Mouse (Mus musculus): ENCODE data around the gene Bcas1. TPM values are rescaled to one million over a fixed set of nuclear protein-coding genes. Genes with fewer than 3 reads are reported as not detected.

The Bcas1 gene
- total and polyA plus RNA-seq, 3 experiments, result 0.55 TPM; not detected in 2

GRCm38 (mm10) chr2:170308033-170308820 is 119.4 kb downstream of the Bcas1 start:
- Histone ChIP-seq H3K9me3 (replicated peaks) (peaks cover 36% of the 10 kb centered on the region), H3K4me3 (ENCODE audit: low read depth, low read length) (no peak overlapping the region), H3K36me3 (replicated peaks) (no peaks in the 10 kb centered on the region), H3K27me3 (ENCODE audit: insufficient read depth, low read length) (no peaks in the 10 kb centered on the region), H3K4me1 (ENCODE audit: insufficient read depth, low read depth, low read length) (no peaks in the 10 kb centered on the region)
- TF ChIP-seq CTCF (IDR thresholded peaks at IDR 0.05; ENCODE audit: low read depth, low read length) (no peak), POLR2AphosphoS5 (IDR thresholded peaks at IDR 0.05; ENCODE audit: insufficient replicate concordance, low read depth, low read length) (no peak), GATA1 (IDR thresholded peaks at IDR 0.05; ENCODE audit: borderline replicate concordance, low read length) (no peak), GATA2 (IDR thresholded peaks at IDR 0.05; ENCODE audit: borderline replicate concordance, low read depth, low read length) (no peak), TAL1 (conservative IDR thresholded peaks at IDR 0.05; ENCODE audit: low read depth, low read length) (no peak)
- no peak for ATAC-seq (ENCODE audit: extremely low read depth, insufficient number of reproducible peaks, low FRiP score, poor library complexity, severe bottlenecking)
- DNase-seq (ENCODE audit: low spot score), result no peak

GRCm38 (mm10) chr2:170307589-170308021 is 120.0 kb downstream of the Bcas1 start:
- Histone ChIP-seq H3K4me1 (ENCODE audit: insufficient read depth, low read depth, low read length) (no peaks in the 10 kb centered on the region), H3K36me3 (replicated peaks) (no peaks in the 10 kb centered on the region), H3K4me3 (ENCODE audit: low read depth, low read length) (no peak overlapping the region), H3K27me3 (ENCODE audit: insufficient read depth, low read length) (no peaks in the 10 kb centered on the region), H3K9me3 (replicated peaks) (peaks cover 38% of the 10 kb centered on the region)
- ATAC-seq (ENCODE audit: extremely low read depth, insufficient number of reproducible peaks, low FRiP score, poor library complexity, severe bottlenecking) (no peak), DNase-seq (ENCODE audit: low spot score) (no peak)
- TF ChIP-seq CTCF (IDR thresholded peaks at IDR 0.05; ENCODE audit: low read depth, low read length) (no peak), POLR2AphosphoS5 (IDR thresholded peaks at IDR 0.05; ENCODE audit: insufficient replicate concordance, low read depth, low read length) (no peak), GATA2 (IDR thresholded peaks at IDR 0.05; ENCODE audit: borderline replicate concordance, low read depth, low read length) (no peak), GATA1 (IDR thresholded peaks at IDR 0.05; ENCODE audit: borderline replicate concordance, low read length) (no peak), TAL1 (conservative IDR thresholded peaks at IDR 0.05; ENCODE audit: low read depth, low read length) (no peak)

DNA sequence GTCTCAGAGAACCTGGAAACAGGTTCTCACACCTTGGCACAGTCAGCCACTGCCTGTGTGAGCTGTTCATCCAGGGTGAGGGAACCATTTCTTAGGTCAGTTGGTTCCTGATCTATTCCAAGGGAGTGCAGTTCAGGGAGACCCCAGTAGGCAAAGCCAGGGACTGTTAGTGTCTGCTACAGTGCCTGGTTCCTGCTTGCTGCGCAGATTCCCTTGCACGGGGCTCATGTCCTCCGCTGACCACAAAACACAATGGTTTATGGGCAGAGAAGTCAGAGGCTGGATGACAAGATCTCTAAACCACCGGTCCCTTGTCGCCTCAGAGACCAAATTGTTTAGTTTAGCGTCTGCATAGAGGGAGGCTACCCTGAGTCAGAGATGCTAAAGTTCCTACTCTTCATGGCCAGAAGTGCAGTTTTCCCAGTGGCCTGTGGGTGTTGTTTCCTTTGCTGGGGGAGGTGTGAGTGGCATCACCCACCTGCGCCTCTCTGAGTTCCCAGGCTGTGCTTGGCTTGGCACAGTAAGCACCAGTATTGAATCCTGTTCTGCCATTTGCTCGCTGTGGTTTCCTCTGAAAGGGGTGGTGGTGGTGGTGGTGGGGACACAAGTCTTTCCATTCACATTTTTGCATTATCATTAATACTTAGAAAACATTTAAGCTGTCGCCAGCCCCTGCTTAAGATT is 120.9 kb downstream of the Bcas1 start:
- H3K27me3 ChIP-seq (ENCODE audit: insufficient read depth, low read length), result no peaks in the 10 kb centered on the region
- H3K36me3 ChIP-seq (replicated peaks), result no peaks in the 10 kb centered on the region
- TF ChIP-seq GATA2 (IDR thresholded peaks at IDR 0.05; ENCODE audit: borderline replicate concordance, low read depth, low read length) (no peak), CTCF (IDR thresholded peaks at IDR 0.05; ENCODE audit: low read depth, low read length) (no peak), GATA1 (IDR thresholded peaks at IDR 0.05; ENCODE audit: borderline replicate concordance, low read length) (no peak), TAL1 (conservative IDR thresholded peaks at IDR 0.05; ENCODE audit: low read depth, low read length) (no peak), POLR2AphosphoS5 (IDR thresholded peaks at IDR 0.05; ENCODE audit: insufficient replicate concordance, low read depth, low read length) (no peak)
- H3K4me3 ChIP-seq (ENCODE audit: low read depth, low read length), result no peak overlapping the region
- ATAC-seq (ENCODE audit: extremely low read depth, insufficient number of reproducible peaks, low FRiP score, poor library complexity, severe bottlenecking) (no peak), DNase-seq (ENCODE audit: low spot score) (no peak)
- H3K4me1 ChIP-seq (ENCODE audit: insufficient read depth, low read depth, low read length), result no peaks in the 10 kb centered on the region
- H3K9me3 ChIP-seq (replicated peaks), result peaks cover 35% of the 10 kb centered on the region

- no peak for ATAC-seq (ENCODE audit: extremely low read depth, insufficient number of reproducible peaks, low FRiP score, poor library complexity, severe bottlenecking)
- TF ChIP-seq CTCF (IDR thresholded peaks at IDR 0.05; ENCODE audit: low read depth, low read length) (no peak), POLR2AphosphoS5 (IDR thresholded peaks at IDR 0.05; ENCODE audit: insufficient replicate concordance, low read depth, low read length) (no peak), TAL1 (conservative IDR thresholded peaks at IDR 0.05; ENCODE audit: low read depth, low read length) (no peak), GATA1 (IDR thresholded peaks at IDR 0.05; ENCODE audit: borderline replicate concordance, low read length) (no peak), GATA2 (IDR thresholded peaks at IDR 0.05; ENCODE audit: borderline replicate concordance, low read depth, low read length) (no peak)
Measured at GRCm38 (mm10) chr2:170304766-170305165, 122.9 kb downstream of the Bcas1 start.

GRCm38 (mm10) chr2:170303595-170303994 is 124.0 kb downstream of the Bcas1 start:
- ATAC-seq (ENCODE audit: extremely low read depth, insufficient number of reproducible peaks, low FRiP score, poor library complexity, severe bottlenecking) (no peak), DNase-seq (ENCODE audit: low spot score) (no peak)
- H3K4me1 ChIP-seq (ENCODE audit: insufficient read depth, low read depth, low read length), result no peaks in the 10 kb centered on the region
- H3K27me3 ChIP-seq (ENCODE audit: insufficient read depth, low read length), result no peaks in the 10 kb centered on the region
- TF ChIP-seq POLR2AphosphoS5 (IDR thresholded peaks at IDR 0.05; ENCODE audit: insufficient replicate concordance, low read depth, low read length), result no peak
- no peak for TF ChIP-seq CTCF (IDR thresholded peaks at IDR 0.05; ENCODE audit: low read depth, low read length)
- TF ChIP-seq GATA1 (IDR thresholded peaks at IDR 0.05; ENCODE audit: borderline replicate concordance, low read length), result no peak
- no peak for TF ChIP-seq TAL1 (conservative IDR thresholded peaks at IDR 0.05; ENCODE audit: low read depth, low read length)
- TF ChIP-seq GATA2 (IDR thresholded peaks at IDR 0.05; ENCODE audit: borderline replicate concordance, low read depth, low read length), result no peak
- no peaks in the 10 kb centered on the region for H3K36me3 ChIP-seq (replicated peaks)
- H3K9me3 ChIP-seq (replicated peaks), result peaks cover 22% of the 10 kb centered on the region
- H3K4me3 ChIP-seq (ENCODE audit: low read depth, low read length), result no peak overlapping the region

More at GRCm38 (mm10) chr2:170304766-170305165, 122.9 kb downstream of the Bcas1 start:
- Histone ChIP-seq H3K27me3 (ENCODE audit: insufficient read depth, low read length) (no peaks in the 10 kb centered on the region), H3K9me3 (replicated peaks) (peaks cover 25% of the 10 kb centered on the region), H3K4me1 (ENCODE audit: insufficient read depth, low read depth, low read length) (no peaks in the 10 kb centered on the region), H3K36me3 (replicated peaks) (no peaks in the 10 kb centered on the region), H3K4me3 (ENCODE audit: low read depth, low read length) (no peak overlapping the region)
- no peak for DNase-seq (ENCODE audit: low spot score)

DNA sequence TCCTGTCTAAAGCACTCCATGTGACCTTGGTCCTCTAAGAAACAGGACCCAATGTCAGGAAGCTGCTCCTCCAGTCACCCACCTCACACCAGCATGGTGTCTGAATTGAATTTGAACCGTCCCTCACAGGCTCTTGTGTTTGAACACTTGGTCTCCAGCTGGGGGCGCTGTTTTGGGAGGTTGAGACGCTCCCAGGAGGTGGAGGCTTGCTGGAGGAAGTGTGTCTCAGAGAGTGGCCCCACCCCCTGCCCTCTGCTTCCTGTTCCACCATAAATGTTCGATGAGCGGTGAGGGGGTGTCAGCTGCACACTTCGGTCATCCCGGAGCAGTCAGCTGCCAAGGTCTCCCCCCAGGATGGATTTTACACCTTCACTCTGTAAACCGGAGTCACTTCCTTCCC is 124.8 kb downstream of the Bcas1 start:
- TF ChIP-seq POLR2AphosphoS5 (IDR thresholded peaks at IDR 0.05; ENCODE audit: insufficient replicate concordance, low read depth, low read length) (no peak), CTCF (IDR thresholded peaks at IDR 0.05; ENCODE audit: low read depth, low read length) (no peak)
- H3K36me3 ChIP-seq (replicated peaks), result no peaks in the 10 kb centered on the region
- no peaks in the 10 kb centered on the region for H3K27me3 ChIP-seq (ENCODE audit: insufficient read depth, low read length)
- ATAC-seq (ENCODE audit: extremely low read depth, insufficient number of reproducible peaks, low FRiP score, poor library complexity, severe bottlenecking), result no peak
- H3K4me3 ChIP-seq (ENCODE audit: low read depth, low read length), result no peak overlapping the region
- H3K4me1 ChIP-seq (ENCODE audit: insufficient read depth, low read depth, low read length), result no peaks in the 10 kb centered on the region
- peaks cover 22% of the 10 kb centered on the region for H3K9me3 ChIP-seq (replicated peaks)
- no peak for DNase-seq (ENCODE audit: low spot score)

Other genes starting within 250 kb of the Bcas1 start
- 41.2 and 42.6 TPM in 2 replicates for gene Pfdn4, start 68.6 kb upstream of the Bcas1 start, total RNA-seq (2014; fragmentation: Nextera tagmentation)
- 79.9 and 87.9 TPM in 2 replicates for gene Pfdn4, start 68.6 kb upstream of the Bcas1 start, total RNA-seq (2017)
- gene Pfdn4, start 68.6 kb upstream of the Bcas1 start, polyA plus RNA-seq (2012), result 6.1 and 7.5 TPM in 2 replicates
- 0.19 TPM in 1 of 2 replicates, not detected in the other for gene Cyp24a1, start 69.3 kb upstream of the Bcas1 start, total RNA-seq (2014; fragmentation: Nextera tagmentation)
- not detected in 2 replicates for gene Cyp24a1, start 69.3 kb upstream of the Bcas1 start, total RNA-seq (2017)
- not detected in 2 replicates for gene Cyp24a1, start 69.3 kb upstream of the Bcas1 start, polyA plus RNA-seq (2012)
- not detected in 2 replicates for gene 4930470P17Rik, start 174.2 kb upstream of the Bcas1 start, total RNA-seq (2014; fragmentation: Nextera tagmentation)
- not detected in 2 replicates for gene 4930470P17Rik, start 174.2 kb upstream of the Bcas1 start, total RNA-seq (2017)
- gene 4930470P17Rik, start 174.2 kb upstream of the Bcas1 start, polyA plus RNA-seq (2012), result not detected in 2 replicates

All from G1E (cell line).